Mouse (Mus musculus) heart, postnatal 25 days (tissue): Measurements from ENCODE around the gene Dip2b. TPM values are rescaled to one million over a fixed set of nuclear protein-coding genes. Genes with fewer than 3 reads are reported as not detected.
"Not testable (repeated sequence)": the region's sequence is repeated elsewhere in the genome, so short reads cannot be mapped to it uniquely, and the experiment has no call there.

Experiments used
- DNase-seq: peaks from one replicate; pipeline ENCODE4 v3.0.0; 2022; ENCODE audit warnings: low spot score
- intact Hi-C: fragments of 180-260 bp; cut with DNase I; formaldehyde crosslinking; loops from one replicate; pipeline ENCODE4 v1.15.1; 2025
- total RNA-seq, 2 experiments: library from RNA; stranded (reverse); gene quantifications; 2 replicates each; pipeline ENCODE4 v1.2.3; 2021

The Dip2b gene
- total RNA-seq, 2 experiments from 2014 or later: 21.6 to 23.3 TPM

- no peak for DNase-seq
- intact Hi-C loops: loop anchor here (5.0 kb wide), 1 partner anchor 191 kb away; the partner anchor contains the start of gene Dip2b
These were observed 190.3 kb downstream of the Dip2b start for GRCm38 (mm10) chr15:100228535-100229336.

- intact Hi-C loops: no loop called here
- no peak for DNase-seq
These were observed 192.2 kb downstream of the Dip2b start for GRCm38 (mm10) chr15:100230655-100231054.

GRCm38 (mm10) chr15:100231616-100232525, 193.4 kb downstream of the Dip2b start:
- DNase-seq: no peak
- intact Hi-C loops: no loop called here

- no peak for DNase-seq
- intact Hi-C loops: no loop called here
These were observed 196.9 kb downstream of the Dip2b start for GRCm38 (mm10) chr15:100235208-100235965.

GRCm38 (mm10) chr15:100236952-100237351, 198.5 kb downstream of the Dip2b start:
- intact Hi-C loops: no loop called here
- DNase-seq: no peak

GRCm38 (mm10) chr15:100241780-100242179, 203.3 kb downstream of the Dip2b start:
- no peak for DNase-seq
- intact Hi-C loops: no loop called here

- intact Hi-C loops: no loop called here
- no peak for DNase-seq
These were observed 207.5 kb downstream of the Dip2b start for GRCm38 (mm10) chr15:100245951-100246350.

GRCm38 (mm10) chr15:100247296-100247695, 208.8 kb downstream of the Dip2b start:
- DNase-seq: no peak
- intact Hi-C loops: no loop called here

- no peak for DNase-seq
- intact Hi-C loops: no loop called here
These were observed 210.4 kb downstream of the Dip2b start for GRCm38 (mm10) chr15:100248665-100249433.

- no peak for DNase-seq
- intact Hi-C loops: no loop called here
These were observed 212.8 kb downstream of the Dip2b start for GRCm38 (mm10) chr15:100251153-100251780.

- intact Hi-C loops: no loop called here
- no peak for DNase-seq
These were observed 217.9 kb downstream of the Dip2b start for GRCm38 (mm10) chr15:100256386-100256785.

GRCm38 (mm10) chr15:100257305-100257704, 218.8 kb downstream of the Dip2b start:
- intact Hi-C loops: no loop called here
- DNase-seq: no peak

GRCm38 (mm10) chr15:100258646-100259425, 220.4 kb downstream of the Dip2b start:
- intact Hi-C loops: no loop called here
- no peak for DNase-seq

GRCm38 (mm10) chr15:100260351-100260750, 221.9 kb downstream of the Dip2b start:
- intact Hi-C loops: loop anchor here (5.0 kb wide), 1 partner anchor 197 kb away; no protein-coding TSS in a partner anchor
- DNase-seq: not testable (repeated sequence)

GRCm38 (mm10) chr15:100263246-100263905, 224.9 kb downstream of the Dip2b start:
- DNase-seq: no peak
- intact Hi-C loops: loop anchor here (2.0 to 5.0 kb wide), 2 partner anchors 111 to 194 kb away; no protein-coding TSS in a partner anchor

GRCm38 (mm10) chr15:100265586-100266325, 227.3 kb downstream of the Dip2b start:
- DNase-seq: no peak
- intact Hi-C loops: loop anchor here (5.0 kb wide), 1 partner anchor 57 kb away; no protein-coding TSS in a partner anchor

- intact Hi-C loops: loop anchor here (5.0 kb wide), 1 partner anchor 53 kb away; no protein-coding TSS in a partner anchor
These were observed 230.5 kb downstream of the Dip2b start for GRCm38 (mm10) chr15:100268916-100269315.

More at GRCm38 (mm10) chr15:100268916-100269315, 230.5 kb downstream of the Dip2b start:
- no peak for DNase-seq
